Mouse (Mus musculus) urinary bladder, postnatal 10 days (tissue): ENCODE data around the gene Ntsr1.

Source experiments
- DNase-seq: peaks from one replicate; pipeline ENCODE4 v3.0.0; 2022; ENCODE audit warnings: low spot score

Ntsr1 gene

DNA sequence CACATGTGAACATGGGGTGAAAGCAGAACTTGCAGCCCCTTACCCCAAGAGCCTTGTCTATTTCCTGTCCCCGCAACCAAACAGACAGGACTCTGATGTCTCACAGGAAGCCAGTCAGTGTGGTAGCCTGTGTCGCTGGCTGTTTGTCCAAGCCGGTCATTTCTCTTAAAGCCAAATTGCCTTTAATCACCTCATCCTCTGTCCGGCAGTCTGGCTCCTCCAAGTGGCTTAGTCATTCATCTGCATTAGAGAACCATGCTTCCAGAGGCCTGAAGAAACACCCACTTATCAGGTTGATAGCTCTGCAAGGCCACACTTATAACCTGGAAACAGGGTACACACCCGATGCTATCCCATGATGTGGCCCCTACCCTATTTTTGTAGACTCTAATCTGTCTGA, 62.4 kb downstream of the Ntsr1 start:
- no peak for DNase-seq

DNA sequence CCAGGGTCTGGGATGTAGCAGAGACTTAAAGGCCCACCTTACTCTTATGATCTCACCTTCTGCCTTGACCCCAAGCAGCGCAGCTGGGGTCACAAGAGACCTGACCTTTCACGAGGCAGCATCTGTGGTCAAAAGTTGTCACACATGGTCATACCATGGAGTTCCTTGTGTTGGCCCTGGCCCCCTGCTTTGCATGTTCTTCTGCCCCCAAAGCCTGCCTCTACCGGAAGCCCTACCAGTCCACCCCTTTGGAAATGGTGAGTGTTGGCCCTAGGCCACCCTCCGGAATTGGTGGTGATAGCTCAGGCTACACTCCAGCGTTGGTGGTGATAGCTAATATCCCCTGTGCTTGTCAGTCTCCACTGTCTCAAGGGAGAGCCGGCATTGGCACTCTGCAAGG, 63.5 kb downstream of the Ntsr1 start:
- DNase-seq = no peak

DNA sequence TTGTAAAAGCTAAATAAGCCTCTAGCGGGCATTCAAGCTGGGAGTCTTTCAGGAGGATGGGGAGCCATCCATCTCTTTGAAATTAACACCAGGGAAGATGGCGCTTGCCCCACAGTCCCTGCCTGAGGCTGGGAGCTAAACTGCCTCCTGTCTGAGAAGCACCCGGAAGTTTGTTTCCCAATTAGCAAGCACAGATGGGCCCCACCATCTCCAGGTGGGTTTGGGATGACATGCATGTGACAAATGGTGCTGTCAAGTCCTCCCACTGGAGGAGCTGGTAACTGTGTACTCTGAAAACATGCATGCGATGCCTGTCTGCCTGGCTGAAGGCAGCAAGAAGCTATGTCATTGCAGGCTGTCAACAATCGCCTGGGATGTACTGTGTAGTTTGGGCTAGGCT, 64.1 kb downstream of the Ntsr1 start:
- no peak for DNase-seq

DNA sequence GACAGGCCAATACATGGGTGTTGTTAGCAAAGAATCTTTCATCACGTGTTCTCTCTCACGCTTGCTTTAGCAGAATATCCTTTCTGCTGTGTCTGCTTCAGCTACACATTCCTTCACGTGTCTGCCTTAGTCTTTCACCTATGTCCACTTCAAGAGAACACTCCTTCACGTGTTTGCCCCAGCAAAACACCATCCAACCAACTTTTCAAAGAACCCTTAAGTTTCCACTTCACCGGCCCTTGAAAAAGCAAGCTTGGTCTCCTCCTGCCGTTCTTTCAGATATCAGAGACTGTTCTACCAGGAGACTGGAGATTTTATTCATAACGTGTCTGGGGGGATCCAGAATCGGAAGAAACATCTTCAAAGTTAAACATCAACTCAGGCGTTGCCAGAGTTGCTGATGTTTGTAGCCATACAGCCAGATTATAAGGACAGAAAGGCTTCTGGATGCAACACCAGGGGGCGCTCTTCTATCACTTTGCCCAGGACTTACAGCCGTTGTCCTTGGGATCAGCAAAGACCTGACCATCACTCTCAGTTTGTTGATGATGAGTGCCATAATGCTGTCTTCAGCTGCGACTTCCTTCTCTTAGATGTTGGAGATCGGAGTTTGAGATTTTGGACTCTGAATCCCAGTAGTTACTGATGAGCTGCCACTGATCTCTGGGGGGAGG, 66.6 kb downstream of the Ntsr1 start:
- no peak for DNase-seq

DNA sequence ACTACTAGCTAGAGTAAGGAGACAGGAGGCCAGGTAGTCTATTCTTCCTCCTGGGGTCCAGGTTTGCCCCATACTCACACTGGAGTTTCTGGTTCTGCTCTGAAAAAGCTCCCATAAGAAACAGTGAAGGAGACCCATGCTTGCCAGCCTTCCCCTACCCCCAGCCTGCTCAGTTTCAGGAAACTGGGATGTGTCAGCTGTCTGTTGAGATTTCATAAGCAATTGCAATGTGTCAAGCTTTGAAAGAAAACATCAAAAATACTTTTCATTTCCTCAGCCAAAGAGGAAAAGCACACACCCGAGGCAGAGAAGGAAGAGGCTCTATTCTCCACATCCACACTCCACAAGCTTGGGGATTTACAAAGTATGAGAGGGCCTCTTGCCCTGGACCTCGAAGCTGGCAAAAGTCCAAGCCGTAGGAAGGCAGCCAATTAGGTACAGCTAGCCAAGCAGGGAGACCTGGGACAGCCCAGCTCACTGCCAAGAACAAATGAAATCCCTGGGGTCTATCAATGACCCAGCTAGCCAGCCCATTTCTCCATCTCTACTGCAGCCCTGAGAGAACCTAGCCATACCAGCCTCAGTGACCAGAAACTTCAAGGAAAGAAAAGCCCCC, 69.4 kb downstream of the Ntsr1 start:
- no peak for DNase-seq

DNA sequence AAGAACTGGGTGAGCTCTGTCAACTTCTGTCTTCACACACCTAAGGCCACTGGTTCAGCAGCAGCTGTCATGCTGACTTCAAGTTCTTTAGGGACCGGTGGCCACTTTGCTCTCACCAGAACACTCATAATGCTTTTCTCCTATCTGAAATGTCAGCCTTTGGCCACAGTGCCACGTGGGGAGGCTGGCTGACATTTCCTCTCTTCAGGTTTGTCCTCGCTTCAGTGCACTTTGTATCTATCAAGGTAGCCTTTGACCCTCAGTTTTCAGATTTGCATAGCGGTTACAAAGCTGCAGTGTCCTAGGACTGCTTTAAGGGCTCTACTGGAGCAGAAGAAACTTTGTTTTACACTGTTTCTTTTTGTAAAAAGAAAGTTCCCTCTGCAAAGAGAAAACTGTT, 76.7 kb downstream of the Ntsr1 start:
- DNase-seq = no peak

DNA sequence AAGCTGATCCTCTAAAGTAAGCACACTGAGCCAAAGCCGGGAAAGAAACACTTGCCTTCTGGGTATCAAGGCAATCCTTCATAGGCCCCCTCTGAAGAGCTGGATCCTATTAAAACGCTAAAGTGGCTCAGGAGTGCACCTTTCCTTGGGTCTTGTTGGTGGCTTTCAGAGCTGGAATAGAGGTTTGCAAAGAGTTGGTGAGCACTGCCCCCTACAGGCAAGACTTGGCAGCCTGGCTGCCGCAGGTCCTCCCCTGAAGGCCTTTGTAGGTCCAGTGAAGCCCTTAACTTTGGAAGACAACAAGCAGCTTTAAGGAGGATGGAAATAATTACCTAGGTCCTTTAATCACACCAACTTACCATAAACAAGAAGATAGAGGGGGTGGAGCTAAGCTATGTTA, 78.9 kb downstream of the Ntsr1 start:
- DNase-seq = peak; percentile 41

DNA sequence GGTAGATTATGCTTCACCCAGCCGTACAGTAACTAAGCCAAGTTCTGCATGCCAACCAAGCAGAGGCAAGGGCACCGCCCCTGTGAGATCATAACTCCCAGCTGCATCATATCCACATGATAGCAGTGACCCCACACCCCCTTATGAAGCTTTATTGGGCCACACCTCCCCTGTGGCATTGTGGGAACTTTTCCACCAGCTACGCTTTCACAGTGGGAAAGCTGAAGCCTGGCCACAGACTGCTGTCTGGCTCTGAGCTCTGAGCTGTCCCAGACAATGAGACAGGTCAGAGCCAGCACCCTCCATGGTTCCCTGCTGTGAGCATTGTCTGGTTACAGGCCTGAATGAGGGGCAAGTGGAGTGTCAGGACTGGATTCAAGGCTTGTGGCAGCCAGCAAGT, 81.2 kb downstream of the Ntsr1 start, which contains the start of gene Mrgbp:
Mrgbp (plus strand) TSS at position 303 of the 400 bp plus-strand sequence.
- DNase-seq = no peak

DNA sequence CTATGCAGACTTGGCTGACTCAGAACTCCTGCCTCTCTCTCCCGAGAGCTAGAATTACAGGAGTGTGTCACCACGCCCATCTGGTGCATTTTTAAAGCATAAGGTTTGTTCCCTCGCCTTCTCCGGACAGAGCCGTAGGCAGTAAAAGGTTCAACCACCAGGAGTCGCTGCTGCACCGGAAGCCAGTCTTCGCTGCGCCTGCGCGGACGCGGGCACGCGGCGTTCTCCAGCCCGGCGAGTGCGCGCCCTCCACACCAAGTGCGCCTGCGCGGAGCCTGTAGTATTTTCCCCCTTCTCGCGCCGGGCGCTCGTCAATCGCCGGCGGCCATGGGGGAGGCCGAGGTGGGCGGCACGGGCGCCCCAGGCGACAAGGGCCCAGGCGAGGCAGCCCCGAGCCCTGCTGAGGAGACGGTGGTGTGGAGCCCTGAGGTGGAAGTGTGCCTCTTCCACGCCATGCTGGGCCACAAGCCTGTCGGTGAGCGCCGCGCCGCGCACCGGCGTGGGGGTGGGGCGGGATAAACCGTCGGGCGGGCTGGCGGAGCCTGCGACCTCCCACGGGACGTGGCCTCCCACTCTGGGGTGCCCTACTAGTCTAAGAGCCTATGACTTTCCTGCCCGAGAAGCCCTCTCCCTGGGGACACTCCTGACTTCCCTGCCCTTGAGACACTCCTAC, 82.8 kb downstream of the Ntsr1 start:
- DNase-seq = peak; percentile 94

DNA sequence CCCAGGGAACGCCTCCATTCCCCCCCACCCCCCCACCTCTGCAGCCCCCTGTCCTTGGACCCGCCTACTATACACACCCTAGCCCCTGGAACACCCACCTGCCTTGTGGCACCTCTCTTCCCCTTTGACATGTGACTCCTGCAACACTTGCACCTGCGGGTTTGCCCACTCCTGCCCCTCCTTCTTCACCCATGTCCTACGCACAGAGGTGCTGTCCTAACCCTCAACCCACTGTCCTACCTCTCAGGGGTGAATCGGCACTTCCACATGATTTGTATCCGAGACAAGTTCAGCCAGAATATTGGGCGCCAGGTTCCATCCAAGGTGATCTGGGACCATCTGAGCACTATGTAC, 83.4 kb downstream of the Ntsr1 start:
- no peak for DNase-seq

DNA sequence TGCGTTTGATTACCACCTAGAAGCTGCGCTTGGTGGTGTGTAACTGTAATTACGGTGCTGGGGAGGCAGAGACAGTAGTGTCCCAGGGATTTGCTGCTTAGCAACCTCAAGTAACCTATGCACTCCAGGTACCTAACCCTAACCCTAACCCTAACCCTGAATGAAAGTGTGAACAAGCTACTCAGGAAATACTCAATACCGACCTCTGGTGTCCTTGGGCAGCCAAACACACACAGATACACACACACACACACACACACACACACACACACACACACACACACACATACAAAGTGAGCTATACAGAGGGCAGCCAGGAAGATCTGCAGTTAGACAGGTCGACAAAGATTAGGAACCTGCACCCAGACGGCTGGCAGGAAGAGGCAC, 89.0 kb downstream of the Ntsr1 start:
- DNase-seq = no peak

DNA sequence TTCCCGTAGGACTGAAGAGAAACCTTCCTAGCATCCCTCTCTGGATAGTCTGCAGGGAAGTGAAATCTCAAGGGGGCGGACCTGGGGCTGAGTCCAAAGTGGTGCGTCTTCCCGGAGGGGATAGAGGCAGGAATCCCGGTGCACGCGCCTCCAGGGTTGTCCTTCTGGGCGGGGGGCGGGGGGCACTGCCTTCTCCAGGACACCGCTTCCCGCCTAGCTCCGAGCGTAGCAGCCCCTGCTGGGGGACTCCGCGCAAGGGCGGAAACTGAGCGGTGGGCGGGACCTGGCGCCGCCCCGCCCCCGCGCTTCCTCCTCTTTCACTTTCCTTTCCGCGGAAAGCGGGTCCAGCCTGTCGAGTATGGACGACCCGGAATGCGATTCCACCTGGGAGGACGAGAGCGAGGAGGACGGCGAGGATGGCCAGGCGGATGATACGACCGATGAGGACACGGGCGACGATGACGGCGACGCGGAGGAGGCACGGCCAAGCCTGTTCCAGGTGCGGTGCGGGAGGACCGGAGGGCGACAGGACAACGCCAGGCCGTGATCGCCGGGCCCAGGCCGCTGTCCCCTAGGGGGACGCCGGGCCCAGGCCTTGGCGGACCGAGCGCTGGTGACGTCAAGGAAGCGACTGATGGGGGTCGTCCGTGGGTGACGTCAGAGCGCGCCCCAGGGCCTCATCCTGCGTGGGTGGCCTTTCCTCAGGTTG, 89.5 kb downstream of the Ntsr1 start, which contains the start of gene Ogfr:
Ogfr (plus strand) TSS at position 123 of the 709 bp plus-strand sequence.
- DNase-seq = peak; percentile 28
